Mouse (Mus musculus) thymus, postnatal 10 days (tissue): Measurements from ENCODE around the gene Kifc3.
"Not testable (repeated sequence)": the region's sequence is repeated elsewhere in the genome, so short reads cannot be mapped to it uniquely, and the experiment has no call there.

Source experiments
- DNase-seq, 2 experiments: peaks; one replicate each; pipeline ENCODE4 v3.0.0; 2021; ENCODE audit warnings: low spot score in 2 of 2

Gene Kifc3

DNA sequence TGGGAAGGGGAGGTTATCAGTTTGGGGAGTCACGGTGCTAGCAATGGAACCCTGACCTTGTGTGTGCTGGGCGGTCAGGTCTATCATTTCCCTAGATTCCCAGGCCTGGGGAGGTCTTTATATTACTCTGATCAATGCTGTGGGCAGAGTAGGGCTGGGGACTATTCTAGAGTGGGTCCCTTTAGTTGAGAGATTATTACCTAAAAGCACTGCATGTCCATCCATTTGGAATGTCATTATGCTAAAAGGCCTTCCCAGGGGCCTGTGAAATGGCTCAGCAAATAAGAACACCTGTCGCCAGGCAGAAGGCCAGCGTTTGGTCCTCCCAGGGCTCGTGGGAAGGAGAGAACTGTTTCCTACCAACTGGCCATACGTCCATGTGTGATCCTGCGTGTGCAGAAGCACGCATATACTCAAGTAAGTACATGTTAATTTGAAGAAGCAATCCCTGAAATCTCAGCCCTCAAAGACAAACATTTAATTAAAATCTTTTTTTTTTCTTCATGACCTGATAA, 499 bp downstream of the Kifc3 start:
- no peak for DNase-seq

DNA sequence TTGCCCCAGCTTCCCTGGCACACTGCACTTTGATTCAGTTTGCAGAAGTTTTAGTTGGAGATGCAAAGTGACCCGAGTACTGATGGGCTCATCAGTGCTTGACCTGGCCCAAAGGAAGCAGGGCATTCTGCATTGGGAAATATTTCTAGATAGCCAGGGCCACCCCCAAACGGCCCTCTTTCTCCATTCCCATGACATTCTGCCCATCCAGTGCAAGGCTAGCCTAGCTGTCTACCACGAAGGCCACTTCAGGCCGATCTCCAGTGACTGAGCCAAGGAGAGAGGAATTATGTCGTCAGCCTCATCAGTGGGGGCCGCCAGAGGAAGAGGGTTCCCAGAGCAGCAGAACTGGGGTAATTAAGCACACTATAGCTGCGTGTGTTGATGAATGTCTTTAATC, 1.1 kb downstream of the Kifc3 start:
- DNase-seq: no peak

DNA sequence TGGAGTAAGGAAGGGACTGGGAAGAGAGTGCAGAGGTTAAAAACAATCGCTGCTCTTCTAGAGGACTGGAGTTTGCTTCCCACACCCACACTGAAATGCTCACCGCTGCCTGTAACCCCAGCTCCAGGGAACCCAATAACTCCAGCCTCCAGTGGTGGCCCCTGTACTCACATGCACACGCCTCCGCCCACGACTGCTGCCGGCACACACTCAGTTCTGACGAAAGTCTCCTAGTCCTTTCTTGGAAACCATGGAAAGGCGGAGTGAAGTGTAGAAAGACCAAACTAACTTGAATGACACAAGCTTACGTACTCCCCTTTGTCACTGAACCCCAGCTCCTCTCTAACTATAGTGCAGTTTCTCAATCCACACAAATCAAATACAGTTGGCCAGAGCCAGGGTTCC, 2.6 kb downstream of the Kifc3 start:
- no peak for DNase-seq

DNA sequence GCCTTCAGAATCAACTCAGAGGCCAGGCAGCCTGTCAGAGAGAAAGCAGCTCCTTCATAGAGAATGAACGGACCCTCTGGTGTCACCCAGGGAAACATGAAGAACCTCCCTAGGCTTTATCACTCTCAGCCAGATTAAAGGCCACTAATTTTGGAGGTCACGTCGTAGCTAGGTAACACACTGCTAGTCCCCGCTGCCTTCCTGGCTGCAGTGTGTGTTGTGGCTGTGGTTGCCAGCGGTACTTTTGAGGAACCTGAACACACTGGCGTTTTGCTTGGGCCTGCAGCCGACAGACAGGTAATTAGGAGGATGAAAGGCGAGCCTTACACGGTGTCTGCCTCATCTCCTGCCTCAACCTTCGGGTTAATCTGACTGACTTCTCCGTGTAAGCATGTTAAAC, 6.9 kb downstream of the Kifc3 start:
- DNase-seq: no peak

DNA sequence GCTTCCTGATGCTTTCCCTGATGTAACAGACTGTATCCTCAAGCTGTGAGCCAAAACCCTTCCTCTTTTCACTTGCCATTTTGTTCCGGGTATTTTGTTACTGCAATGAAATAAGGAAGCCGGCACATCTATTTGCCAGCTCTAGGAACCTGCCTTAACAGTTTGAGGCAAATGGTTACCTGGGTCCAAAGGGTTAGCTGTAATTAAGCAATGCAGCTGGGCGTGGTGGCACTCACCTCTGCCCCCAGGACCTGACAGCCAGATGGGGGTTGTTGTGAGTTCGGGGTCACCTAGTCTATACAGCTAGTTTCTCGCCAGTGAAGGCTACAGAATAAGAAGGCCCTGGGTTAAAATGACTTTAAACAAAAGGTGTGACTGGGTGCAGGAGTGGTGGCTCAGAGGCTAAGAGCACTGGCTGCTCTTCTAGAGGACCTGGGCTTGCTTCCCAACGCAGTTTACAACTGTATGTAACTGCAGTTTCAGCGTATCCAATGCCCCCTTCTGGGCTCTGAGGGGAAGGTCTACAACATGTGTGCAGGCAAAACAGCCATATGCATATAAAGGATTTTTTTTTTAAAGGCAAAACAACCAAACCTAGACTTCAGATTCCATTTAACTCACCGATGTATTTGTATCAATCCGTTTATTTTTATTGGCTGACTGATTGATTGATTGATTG, 11.0 kb downstream of the Kifc3 start:
- DNase-seq: no peak

DNA sequence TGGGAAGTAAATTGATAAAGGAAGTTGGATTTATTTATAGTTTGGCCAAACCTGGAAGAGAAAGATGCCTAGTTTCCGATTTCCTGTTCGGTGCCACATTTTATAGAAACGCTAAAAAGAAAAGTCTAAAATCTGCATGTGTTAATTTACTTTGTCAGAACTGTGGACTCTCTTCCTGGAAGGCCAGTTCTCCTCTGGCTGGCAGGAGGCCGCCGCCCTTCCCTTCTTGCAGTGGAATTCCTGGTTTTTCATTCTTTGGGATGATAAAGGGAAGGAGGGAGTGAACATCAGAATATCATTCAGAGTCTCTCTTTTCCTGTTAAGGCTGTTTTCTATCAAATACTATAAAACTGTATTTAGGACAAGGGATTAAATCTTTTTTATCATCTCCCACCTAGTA, 15.0 kb downstream of the Kifc3 start:
- DNase-seq: no peak

DNA sequence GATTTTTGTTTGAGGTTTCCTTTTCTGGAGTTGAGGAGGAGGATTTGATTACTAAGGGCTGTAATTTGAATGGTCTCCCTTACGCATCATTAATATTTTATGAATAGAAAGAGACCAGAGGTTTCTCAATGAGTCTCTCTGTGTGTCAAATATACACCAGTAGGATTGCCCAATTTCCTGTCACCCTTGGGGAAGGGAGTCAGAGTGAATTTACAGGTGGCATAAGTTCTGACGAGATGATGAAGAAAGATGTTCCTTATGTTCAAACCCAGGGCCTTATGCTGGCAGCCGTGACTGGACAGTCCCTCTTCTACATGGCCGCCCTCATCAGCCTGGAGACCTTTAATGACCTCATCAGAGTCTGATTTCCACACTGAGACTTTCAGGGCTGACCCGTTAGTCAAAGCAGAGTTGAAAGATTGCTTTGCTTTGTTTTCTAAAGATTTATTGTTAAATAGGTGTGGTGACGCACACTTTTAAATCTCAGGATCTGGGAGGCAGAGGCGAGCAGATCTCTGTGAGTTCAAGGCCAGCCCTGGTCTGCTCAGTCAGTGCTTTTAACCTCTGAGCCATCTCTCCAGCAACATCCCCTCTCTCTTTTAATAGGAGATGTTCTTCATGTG, 16.6 kb downstream of the Kifc3 start:
- no peak for DNase-seq

DNA sequence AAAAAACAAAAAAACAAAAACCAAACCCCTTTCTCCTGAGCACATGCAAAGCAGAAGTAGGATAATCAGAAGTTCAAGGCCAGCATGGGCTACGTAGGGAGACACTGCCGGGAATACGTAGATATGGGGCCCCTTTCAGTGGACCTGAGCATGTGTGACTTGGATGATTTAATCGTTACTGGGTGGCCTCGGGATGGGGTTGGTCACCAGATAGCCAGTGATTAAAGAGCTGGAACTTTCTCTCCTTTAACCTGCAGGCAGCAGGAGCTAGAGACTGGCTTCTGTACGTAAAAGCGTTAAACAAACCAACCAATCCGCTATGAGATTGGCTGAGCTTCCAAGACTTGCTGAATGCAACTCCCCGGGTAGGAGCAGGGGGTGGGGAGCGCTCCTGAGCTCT, 17.5 kb downstream of the Kifc3 start:
- DNase-seq: no peak

DNA sequence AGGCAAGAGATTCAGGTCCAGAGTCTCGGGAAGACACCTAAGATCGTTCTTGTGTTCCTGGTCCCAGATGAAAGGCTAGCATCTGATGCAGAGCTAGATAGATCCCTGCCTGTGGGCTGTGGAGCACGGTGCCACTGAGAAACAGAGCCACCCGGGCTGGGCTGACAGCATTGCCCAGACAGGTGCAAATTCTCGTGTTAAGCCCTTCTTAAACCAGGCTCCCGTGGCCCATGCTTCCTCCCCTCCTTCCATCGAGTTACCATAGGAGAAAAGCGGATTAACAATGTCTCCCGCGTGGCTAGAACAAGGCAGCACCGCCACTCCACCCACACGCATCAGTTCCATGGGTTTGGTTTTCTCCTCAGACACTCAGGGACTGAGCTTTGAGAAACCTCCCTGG, 18.4 kb downstream of the Kifc3 start:
- no peak for DNase-seq

DNA sequence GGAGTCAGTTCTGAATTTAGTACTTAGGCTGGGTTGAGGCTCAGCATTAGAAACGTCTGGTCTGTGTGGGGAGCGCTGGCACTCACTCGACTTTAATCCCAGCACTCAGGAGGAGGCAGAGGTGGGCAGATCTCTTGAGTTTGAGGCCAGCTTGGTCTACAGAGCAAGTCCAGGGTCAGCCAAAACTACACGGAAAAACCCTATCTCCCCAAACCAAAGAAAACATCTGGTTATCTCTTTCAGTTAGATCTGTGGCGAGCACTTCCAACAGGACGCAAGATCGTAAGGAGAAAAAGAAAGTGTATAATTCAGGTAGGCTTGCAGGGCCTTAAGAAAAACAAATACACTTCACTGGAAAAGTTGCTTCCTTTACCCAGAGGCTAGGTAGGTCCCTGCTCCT, 20.8 kb downstream of the Kifc3 start:
- DNase-seq: no peak

DNA sequence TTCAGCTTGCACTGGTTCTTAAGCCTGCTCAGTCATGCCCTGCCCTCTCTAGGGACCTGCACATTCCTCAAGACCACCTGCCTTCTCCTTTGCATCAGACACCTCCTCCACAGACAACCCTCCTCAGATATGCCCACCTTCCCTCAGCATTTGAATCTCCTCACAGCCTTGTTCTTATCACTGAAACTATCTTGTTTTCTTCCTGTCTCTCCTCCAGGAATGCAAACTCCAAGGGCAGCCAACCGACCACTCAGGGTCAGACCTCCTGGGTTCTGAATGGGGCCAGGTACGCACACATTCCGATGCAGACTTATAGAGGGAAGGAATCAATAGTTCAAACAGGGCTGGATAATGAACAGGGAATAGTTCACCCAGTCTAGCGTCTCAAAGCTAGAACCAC, 24.4 kb downstream of the Kifc3 start:
- DNase-seq: no peak

DNA sequence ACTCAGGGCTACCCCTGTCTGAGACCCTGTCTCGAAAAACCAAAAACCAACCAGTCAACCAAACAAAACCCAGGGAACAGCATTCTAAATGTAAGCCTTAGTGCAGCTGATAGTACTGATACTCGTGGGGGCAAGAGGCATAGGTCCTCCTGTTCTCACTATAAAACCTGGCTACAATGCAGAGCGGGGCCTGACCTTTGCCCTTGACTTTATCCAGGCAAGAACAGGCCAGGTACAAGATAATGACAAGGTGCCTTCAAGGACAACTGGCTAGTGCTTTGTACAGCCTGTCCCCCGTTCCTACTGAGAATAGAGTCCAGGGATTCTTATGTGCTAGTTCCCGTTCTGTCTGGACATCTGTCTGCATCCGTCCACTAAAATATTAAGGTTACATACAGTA, 25.6 kb downstream of the Kifc3 start:
- no peak for DNase-seq

DNA sequence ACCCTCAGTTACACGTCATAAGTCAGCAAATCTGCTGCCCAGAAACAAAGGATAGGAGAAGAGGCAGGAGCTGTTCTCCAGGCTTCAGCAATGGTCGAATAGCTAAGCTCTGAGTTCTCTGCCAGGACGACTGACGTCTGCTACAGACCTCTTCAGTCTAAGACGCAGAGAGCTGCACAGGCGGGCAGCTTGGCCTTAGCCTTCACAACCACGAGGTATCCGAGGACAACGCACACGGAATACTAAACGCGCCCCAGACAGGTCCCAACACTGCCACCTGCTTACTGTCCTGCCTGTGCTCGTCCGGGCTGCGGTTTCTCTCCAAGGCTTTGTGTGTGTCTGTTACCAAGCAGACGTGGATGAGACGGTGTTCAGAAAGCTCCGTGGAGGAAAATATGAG, 26.8 kb downstream of the Kifc3 start:
- DNase-seq: no peak

DNA sequence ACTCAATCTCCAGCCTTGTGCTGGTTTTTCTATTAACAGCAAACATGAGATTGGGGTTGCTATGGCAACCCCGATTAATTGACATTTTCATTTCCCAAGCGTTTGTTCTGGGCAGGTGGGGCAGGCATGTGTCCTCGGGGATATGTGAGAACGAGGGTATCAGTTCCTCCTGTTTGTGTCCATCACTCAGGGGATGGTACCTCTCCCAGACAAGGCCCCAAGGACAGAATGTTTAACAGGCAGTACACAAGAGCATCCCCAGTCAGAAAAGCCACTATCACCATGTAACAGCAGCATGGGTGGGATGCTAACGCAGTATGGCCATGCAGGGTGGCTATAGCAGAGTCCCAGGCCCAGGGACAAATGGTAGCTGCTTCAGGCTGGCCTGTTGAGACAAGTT, 27.3 kb downstream of the Kifc3 start:
- DNase-seq: no peak

DNA sequence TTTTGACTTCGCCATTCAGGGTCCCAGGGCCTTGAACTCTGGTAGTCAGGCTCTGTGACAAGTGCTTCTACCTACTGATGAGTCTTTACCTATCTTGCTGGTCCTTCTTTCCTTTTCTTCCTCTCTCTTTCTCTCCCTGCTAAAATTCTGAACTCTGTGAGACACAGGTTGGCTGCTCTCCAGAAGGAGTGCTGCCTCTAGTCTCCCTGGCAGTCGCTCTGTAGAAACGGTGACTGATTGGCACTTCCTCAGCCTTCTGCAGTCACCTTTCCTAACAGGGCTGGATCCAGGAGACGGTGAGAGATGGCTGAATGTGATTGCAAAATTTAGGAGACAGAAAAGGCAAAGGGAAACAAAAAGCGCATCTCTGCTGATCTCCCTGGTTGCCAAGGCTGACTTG, 30.2 kb downstream of the Kifc3 start:
- no peak for DNase-seq

DNA sequence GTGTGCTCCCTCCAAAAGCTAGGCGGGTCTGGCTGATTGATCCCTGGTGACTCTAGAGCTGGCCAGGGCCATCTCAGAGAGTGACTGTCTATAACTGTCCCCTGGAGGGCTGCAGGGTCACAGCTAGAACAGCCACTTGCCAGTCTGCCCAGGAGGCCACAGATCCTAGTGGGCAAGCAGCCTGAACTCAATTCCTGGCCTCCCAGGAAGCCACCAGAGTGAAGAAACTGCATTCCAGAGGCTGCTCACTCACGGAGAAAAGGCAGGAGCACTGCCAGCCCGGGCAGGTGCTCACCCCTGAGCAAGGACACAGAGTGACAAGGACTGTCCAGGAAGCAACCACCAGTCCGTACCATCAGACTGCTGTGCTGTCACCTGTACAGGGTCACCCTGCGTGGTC, 34.9 kb downstream of the Kifc3 start:
- DNase-seq: no peak

DNA sequence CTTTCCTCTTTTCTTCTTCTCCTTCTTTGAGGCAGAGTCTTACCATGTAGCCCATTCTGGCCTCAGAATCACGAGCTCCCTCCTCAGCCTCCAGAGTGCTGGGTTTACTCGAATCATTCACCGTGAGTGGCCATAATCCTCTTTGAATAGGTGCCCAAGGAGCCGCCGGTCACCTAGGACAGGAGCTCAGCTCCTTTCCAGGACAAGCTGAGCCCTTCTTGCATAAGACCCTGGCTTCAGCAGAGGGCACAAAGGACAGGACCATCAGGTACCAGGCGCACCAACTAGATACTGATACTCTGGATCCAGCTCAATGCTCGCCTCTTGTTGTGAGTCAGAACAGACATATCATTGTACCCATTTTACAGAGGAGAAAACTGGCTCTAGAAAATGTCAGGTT, 36.2 kb downstream of the Kifc3 start:
- no peak for DNase-seq

DNA sequence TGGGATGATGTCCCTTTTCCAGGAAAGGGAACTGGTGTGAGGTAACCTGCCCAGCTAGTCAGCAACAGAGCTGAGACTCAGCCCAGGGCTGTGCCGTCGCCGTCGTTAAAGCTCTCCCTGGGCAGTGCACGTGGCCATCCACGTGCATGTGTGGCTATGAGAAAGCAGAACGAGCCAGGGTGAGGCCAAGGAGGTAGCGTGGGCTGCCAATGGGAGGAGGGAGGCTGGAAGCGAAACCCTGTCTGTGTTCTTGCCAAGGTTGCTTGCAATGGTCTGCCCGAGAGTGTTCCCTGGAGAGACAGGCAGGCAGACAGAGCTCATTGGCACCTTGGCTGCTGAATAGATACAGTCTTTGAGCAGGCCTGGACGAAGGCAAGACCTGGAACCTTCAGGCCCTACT, 36.7 kb downstream of the Kifc3 start:
- no peak for DNase-seq

DNA sequence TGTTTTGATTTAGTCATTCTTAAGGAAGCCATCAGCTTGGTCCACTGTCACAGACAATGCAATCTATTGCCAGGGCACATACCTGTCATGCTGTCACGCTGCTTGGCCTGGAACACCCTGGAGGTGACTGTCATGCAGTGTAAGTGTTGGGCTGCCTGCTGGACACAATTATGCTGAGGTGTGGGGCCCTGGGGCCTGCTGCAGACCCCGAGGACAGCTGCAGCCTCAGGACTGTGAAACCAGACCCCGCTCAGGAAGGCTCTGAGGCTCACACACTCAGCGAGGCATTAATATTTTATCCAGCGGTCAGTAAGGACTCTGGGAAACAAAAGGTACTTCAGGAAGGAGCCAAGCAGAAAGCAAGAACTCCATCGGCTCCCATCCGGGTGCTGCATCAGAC, 38.1 kb downstream of the Kifc3 start:
- DNase-seq: no peak

DNA sequence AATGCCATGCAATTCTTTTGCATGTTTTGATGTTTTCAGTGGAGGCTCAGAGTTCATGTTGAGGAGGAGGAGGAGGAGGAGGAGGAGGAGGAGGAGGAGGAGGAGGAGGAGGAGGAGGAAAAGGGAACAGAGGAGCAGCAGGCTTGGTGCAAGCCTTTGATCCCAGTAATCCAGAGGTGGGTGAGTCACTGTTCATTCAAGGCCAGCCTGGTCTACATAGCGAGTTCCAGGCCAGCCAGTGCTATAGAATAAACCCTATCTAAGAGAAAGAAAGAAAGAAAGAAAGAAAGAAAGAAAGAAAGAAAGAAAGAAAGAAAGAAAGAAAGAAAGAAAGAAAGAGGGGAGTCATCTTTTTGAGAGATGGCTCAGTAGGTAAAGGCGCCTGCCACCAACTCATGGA, 38.6 kb downstream of the Kifc3 start:
- not testable (repeated sequence) for DNase-seq

DNA sequence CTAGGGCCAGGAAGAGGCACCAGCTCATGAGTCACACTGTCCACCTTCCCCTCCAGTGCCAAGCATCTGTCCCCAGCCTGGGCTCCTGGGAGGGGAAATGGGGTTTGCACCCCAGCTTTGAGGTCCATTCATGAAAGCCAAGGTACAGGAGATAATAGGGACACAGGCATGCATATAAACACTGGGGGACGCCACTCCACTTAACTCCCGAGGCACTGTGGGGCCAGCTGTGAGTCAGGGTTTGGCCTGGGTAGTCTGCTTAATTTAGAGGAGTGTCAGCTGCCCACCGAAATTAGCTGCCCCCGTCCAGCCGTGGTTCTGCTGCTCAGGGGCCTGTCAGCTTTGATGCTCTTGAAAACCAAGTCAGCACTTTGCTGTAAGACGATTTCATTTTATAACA, 39.8 kb downstream of the Kifc3 start:
- DNase-seq: no peak

DNA sequence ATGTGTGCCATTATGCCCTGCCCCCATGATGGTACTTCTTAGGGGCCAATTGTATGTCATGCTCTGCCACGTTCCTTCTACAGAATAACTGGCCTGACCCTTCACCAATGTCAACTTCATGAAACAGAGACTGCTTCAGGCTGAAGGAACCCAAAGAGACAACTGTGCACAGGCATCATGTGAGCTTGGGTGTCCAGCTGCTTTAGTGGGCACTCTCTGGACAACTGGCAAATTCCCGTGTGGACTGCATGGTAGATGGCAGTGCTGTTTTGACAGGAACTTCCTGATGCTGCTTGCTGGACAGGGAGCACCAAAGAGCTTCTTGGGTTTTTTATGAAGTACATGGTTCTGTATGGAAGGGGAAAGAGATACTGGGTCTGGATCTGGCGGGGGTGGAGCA, 43.3 kb downstream of the Kifc3 start:
- no peak for DNase-seq

DNA sequence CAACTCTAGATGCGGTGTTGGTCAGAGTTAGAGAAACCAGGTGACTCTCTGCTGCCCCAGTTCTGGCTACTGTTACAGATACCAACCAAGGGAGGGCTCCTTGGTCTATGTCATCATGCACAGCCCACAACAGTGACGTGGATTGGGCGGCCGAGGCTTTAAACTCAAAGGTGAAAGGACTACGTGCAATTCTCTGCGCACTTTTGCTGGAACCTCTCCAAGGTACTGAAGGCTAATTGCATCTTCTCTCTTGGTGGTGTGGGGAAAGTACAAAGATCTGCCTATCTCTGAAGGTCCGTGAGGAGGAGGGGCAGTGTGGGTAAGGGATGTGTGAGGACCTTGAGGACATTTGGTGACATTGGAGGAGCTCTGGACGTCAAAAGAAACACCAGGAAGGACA, 44.0 kb downstream of the Kifc3 start:
- DNase-seq: no peak

DNA sequence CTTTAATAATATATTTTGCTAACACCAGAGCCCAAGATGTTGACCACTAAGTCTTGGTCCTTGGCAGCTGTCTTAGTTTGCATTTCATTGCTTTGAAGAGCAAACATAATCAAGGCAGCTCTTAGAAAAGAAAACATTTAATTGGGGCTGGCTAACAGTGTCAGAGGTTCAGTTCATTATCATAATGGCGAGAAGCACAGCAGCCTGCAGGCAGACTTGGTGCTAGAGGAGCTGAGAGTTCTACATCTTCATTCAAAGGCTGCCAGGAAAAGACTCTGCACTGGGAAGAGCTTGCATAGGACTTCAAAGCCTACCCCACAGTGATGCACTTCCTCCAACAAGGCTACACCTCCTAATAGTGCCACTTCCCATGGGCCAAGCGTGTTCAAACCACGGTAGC, 45.5 kb downstream of the Kifc3 start:
- DNase-seq: no peak
